Mouse (Mus musculus) forebrain, embryonic 15.5 days (tissue): ENCODE measurements around the gene Dmrt1. TPM values are rescaled to one million over a fixed set of nuclear protein-coding genes. Genes with fewer than 3 reads are reported as not detected.

Experiments used
- ATAC-seq: fragments of 200-750 bp; cut with Nextera tagmentation; replicated peaks from 2 replicates; pipeline ENCODE4 v1.8.0; 2017; ENCODE audit warnings: mild to moderate bottlenecking, moderate TSS enrichment, moderate library complexity
- H3K27ac ChIP-seq: fragments of 300-500 bp; sonication (generic); replicated peaks from 2 replicates; pipeline ENCODE4 v1.5.1; 2015; ENCODE audit warnings: mild to moderate bottlenecking, inconsistent platforms
- H3K27me3 ChIP-seq: fragments of 300-500 bp; sonication (generic); 2 replicates; pipeline ENCODE4 v1.6.1; 2015; ENCODE audit warnings: inconsistent platforms
- H3K36me3 ChIP-seq: fragments of 300-500 bp; sonication (generic); 2 replicates; pipeline ENCODE4 v1.6.1; 2015; ENCODE audit warnings: mild to moderate bottlenecking, inconsistent platforms
- H3K4me1 ChIP-seq: fragments of 300-500 bp; sonication (generic); 2 replicates; pipeline ENCODE4 v1.6.1; 2015; ENCODE audit warnings: inconsistent platforms
- H3K4me2 ChIP-seq: fragments of 300-500 bp; sonication (generic); replicated peaks from 2 replicates; pipeline ENCODE4 v1.6.1; 2015; ENCODE audit warnings: mild to moderate bottlenecking, inconsistent platforms
- H3K4me3 ChIP-seq: fragments of 300-500 bp; sonication (generic); 2 replicates; pipeline ENCODE4 v1.5.1; 2015; ENCODE audit warnings: mild to moderate bottlenecking, inconsistent platforms
- H3K9ac ChIP-seq: fragments of 300-500 bp; sonication (generic); replicated peaks from 2 replicates; pipeline ENCODE4 v1.6.1; 2015; ENCODE audit warnings: mild to moderate bottlenecking, inconsistent platforms
- H3K9me3 ChIP-seq: fragments of 300-500 bp; sonication (generic); 2 replicates; pipeline ENCODE4 v1.6.1; 2016; ENCODE audit warnings: inconsistent platforms
- WGBS: fragments of 180-500 bp; shearing (Covaris S2); methylation state at CpG from one replicate; pipeline ENCODE4 v1.1.7; 2015; ENCODE audit warnings: mixed read lengths; 5-methylcytosine and 5-hydroxymethylcytosine counted together
- polyA plus RNA-seq: library from polyadenylated mRNA; unstranded; fragments of >200 nt; fragmentation: Nextera tagmentation; extraction: Ambion mirVana; gene quantifications from 2 replicates; pipeline ENCODE4 v1.2.1, GENCODE M21; 2015

Gene Dmrt1
- polyA plus RNA-seq, 1 experiment from 2014 or later = 0.18 TPM

- no peak overlapping the region for H3K4me2 ChIP-seq
- H3K9ac ChIP-seq = no peak overlapping the region
- H3K27ac ChIP-seq = no peak overlapping the region
- H3K9me3 ChIP-seq = no peaks in the 10 kb centered on the region
- no peak for ATAC-seq
- H3K4me1 ChIP-seq = no peaks in the 10 kb centered on the region
- H3K4me3 ChIP-seq = no peak overlapping the region
- H3K27me3 ChIP-seq = no peaks in the 10 kb centered on the region
- WGBS = 93% methylated on average over 6 of the region's 6 CpGs
- H3K36me3 ChIP-seq = no peaks in the 10 kb centered on the region
Measured at GRCm38 (mm10) chr19:25641786-25642185, 136.4 kb downstream of the Dmrt1 start.

GRCm38 (mm10) chr19:25647136-25647535, 141.7 kb downstream of the Dmrt1 start:
- no peak for ATAC-seq
- Histone ChIP-seq H3K4me1 (no peaks in the 10 kb centered on the region), H3K9ac (no peak overlapping the region), H3K36me3 (no peaks in the 10 kb centered on the region), H3K27ac (no peak overlapping the region), H3K27me3 (no peaks in the 10 kb centered on the region), H3K4me3 (no peak overlapping the region), H3K4me2 (no peak overlapping the region), H3K9me3 (no peaks in the 10 kb centered on the region)
- WGBS = 83% methylated on average over 3 of the region's 3 CpGs

GRCm38 (mm10) chr19:25648701-25649100, 143.3 kb downstream of the Dmrt1 start:
- H3K27ac ChIP-seq = no peak overlapping the region
- WGBS = 79% methylated on average over 4 of the region's 4 CpGs
- no peaks in the 10 kb centered on the region for H3K4me1 ChIP-seq
- H3K9ac ChIP-seq = no peak overlapping the region
- H3K4me3 ChIP-seq = no peak overlapping the region
- no peaks in the 10 kb centered on the region for H3K9me3 ChIP-seq
- H3K4me2 ChIP-seq = no peak overlapping the region
- no peaks in the 10 kb centered on the region for H3K36me3 ChIP-seq
- no peaks in the 10 kb centered on the region for H3K27me3 ChIP-seq
- ATAC-seq = no peak

- no peak overlapping the region for H3K27ac ChIP-seq
- H3K4me1 ChIP-seq = no peaks in the 10 kb centered on the region
- no peak overlapping the region for H3K4me2 ChIP-seq
- WGBS = 82% methylated on average over 10 of the region's 10 CpGs
- H3K9me3 ChIP-seq = no peaks in the 10 kb centered on the region
- H3K27me3 ChIP-seq = no peaks in the 10 kb centered on the region
- no peak overlapping the region for H3K4me3 ChIP-seq
- no peak overlapping the region for H3K9ac ChIP-seq
- no peaks in the 10 kb centered on the region for H3K36me3 ChIP-seq
- no peak for ATAC-seq
Measured at GRCm38 (mm10) chr19:25650474-25650873, 145.1 kb downstream of the Dmrt1 start.

GRCm38 (mm10) chr19:25652560-25652959, 147.1 kb downstream of the Dmrt1 start:
- Histone ChIP-seq H3K4me2 (no peak overlapping the region), H3K9ac (no peak overlapping the region), H3K27me3 (no peaks in the 10 kb centered on the region), H3K36me3 (no peaks in the 10 kb centered on the region), H3K27ac (no peak overlapping the region), H3K4me1 (no peaks in the 10 kb centered on the region), H3K9me3 (no peaks in the 10 kb centered on the region), H3K4me3 (no peak overlapping the region)
- no peak for ATAC-seq
- WGBS = 72% methylated on average over 5 of the region's 5 CpGs

Other genes starting within 250 kb of the Dmrt1 start
- 3.1 and 5.5 TPM in 2 replicates for gene Dmrt3, start 104.7 kb downstream of the Dmrt1 start, polyA plus RNA-seq
- 1.1 and 1.5 TPM in 2 replicates for gene Dmrt2, start 166.8 kb downstream of the Dmrt1 start, polyA plus RNA-seq